Mouse (Mus musculus) liver, embryonic 13.5 days (tissue): Measurements from ENCODE around the gene Kif21a. TPM values are rescaled to one million over a fixed set of nuclear protein-coding genes. Genes with fewer than 3 reads are reported as not detected.

Experiments used
- ATAC-seq: fragments of 200-750 bp; cut with Nextera tagmentation; 2 replicates; pipeline ENCODE4 v1.8.0; 2017; ENCODE audit warnings: low read depth, mild to moderate bottlenecking, moderate number of reproducible peaks, moderate library complexity
- DNase-seq: peaks from one replicate; pipeline ENCODE4 v3.0.0; 2022
- H3K27ac ChIP-seq: fragments of 300-500 bp; sonication (generic); 2 replicates; pipeline ENCODE4 v1.5.1; 2015; ENCODE audit warnings: moderate library complexity, mild to moderate bottlenecking, inconsistent platforms
- H3K27me3 ChIP-seq: fragments of 300-500 bp; sonication (generic); 2 replicates; pipeline ENCODE4 v1.6.1; 2015; ENCODE audit warnings: mild to moderate bottlenecking, inconsistent platforms
- H3K36me3 ChIP-seq: fragments of 300-500 bp; sonication (generic); 2 replicates; pipeline ENCODE4 v1.6.1; 2015; ENCODE audit warnings: mild to moderate bottlenecking, inconsistent platforms
- H3K4me1 ChIP-seq: fragments of 300-500 bp; sonication (generic); replicated peaks from 2 replicates; pipeline ENCODE4 v1.6.1; 2015; ENCODE audit warnings: inconsistent platforms
- H3K4me2 ChIP-seq: fragments of 300-500 bp; sonication (generic); 2 replicates; pipeline ENCODE4 v1.6.1; 2015; ENCODE audit warnings: inconsistent platforms, mild to moderate bottlenecking, moderate library complexity
- H3K4me3 ChIP-seq: fragments of 300-500 bp; sonication (generic); replicated peaks from 2 replicates; pipeline ENCODE4 v1.5.1; 2015; ENCODE audit warnings: mild to moderate bottlenecking, inconsistent platforms
- H3K9ac ChIP-seq: fragments of 300-500 bp; sonication (generic); 2 replicates; pipeline ENCODE4 v1.6.1; 2015; ENCODE audit warnings: mild to moderate bottlenecking, inconsistent platforms
- H3K9me3 ChIP-seq: fragments of 300-500 bp; sonication (generic); replicated peaks from 2 replicates; pipeline ENCODE4 v1.6.1; 2016; ENCODE audit warnings: inconsistent platforms
- WGBS: fragments of 180-500 bp; shearing (Covaris S2); methylation state at CpG from one replicate; pipeline ENCODE4 v1.1.7; 2015; ENCODE audit not compliant: insufficient replicate concordance; 5-methylcytosine and 5-hydroxymethylcytosine counted together
- polyA plus RNA-seq: library from polyadenylated mRNA; unstranded; fragments of >200 nt; fragmentation: Nextera tagmentation; extraction: Ambion mirVana; gene quantifications from 2 replicates; pipeline ENCODE4 v1.2.1, GENCODE M21; 2015

Gene Kif21a
- polyA plus RNA-seq, 1 experiment from 2014 or later, result 1.9 TPM

GRCm38 (mm10) chr15:91048951-91049495, 725 bp downstream of the Kif21a start:
- H3K27ac ChIP-seq, result peak overlapping the region; percentile 69
- DNase-seq (peak; percentile 1), ATAC-seq (peak; percentile 24)
- H3K4me1 ChIP-seq, result peaks cover 13% of the 10 kb centered on the region
- H3K4me2 ChIP-seq, result peak overlapping the region; percentile 87
- peak overlapping the region; percentile 73 for H3K9ac ChIP-seq
- H3K4me3 ChIP-seq, result peak overlapping the region; percentile 67
- peaks cover 20% of the 10 kb centered on the region for H3K27me3 ChIP-seq
- H3K36me3 ChIP-seq, result no peaks in the 10 kb centered on the region
- 2% methylated on average over 40 of the region's 47 CpGs for WGBS
- no peaks in the 10 kb centered on the region for H3K9me3 ChIP-seq

GRCm38 (mm10) chr15:91047627-91048026, 2.1 kb downstream of the Kif21a start:
- H3K9ac ChIP-seq, result no peak overlapping the region
- DNase-seq (no peak), ATAC-seq (no peak)
- no peak overlapping the region for H3K4me2 ChIP-seq
- no peak overlapping the region for H3K4me3 ChIP-seq
- H3K9me3 ChIP-seq, result no peaks in the 10 kb centered on the region
- H3K27me3 ChIP-seq, result peaks cover 20% of the 10 kb centered on the region
- WGBS, result 80% methylated on average over 11 of the region's 11 CpGs
- H3K36me3 ChIP-seq, result no peaks in the 10 kb centered on the region
- H3K4me1 ChIP-seq, result peaks cover 13% of the 10 kb centered on the region
- H3K27ac ChIP-seq, result no peak overlapping the region

- Histone ChIP-seq H3K4me1 (peaks cover 13% of the 10 kb centered on the region), H3K27me3 (peaks cover 20% of the 10 kb centered on the region), H3K9me3 (no peaks in the 10 kb centered on the region), H3K4me2 (no peak overlapping the region), H3K27ac (no peak overlapping the region), H3K9ac (no peak overlapping the region), H3K36me3 (no peaks in the 10 kb centered on the region), H3K4me3 (no peak overlapping the region)
- DNase-seq, result no peak
- peak; percentile 51 for ATAC-seq
- 53% methylated on average over 8 of the region's 8 CpGs for WGBS
Measured at GRCm38 (mm10) chr15:91046506-91046905, 3.2 kb downstream of the Kif21a start.

GRCm38 (mm10) chr15:91043263-91043662, 6.5 kb downstream of the Kif21a start:
- no peaks in the 10 kb centered on the region for H3K9me3 ChIP-seq
- no peaks in the 10 kb centered on the region for H3K36me3 ChIP-seq
- H3K9ac ChIP-seq, result no peak overlapping the region
- H3K4me2 ChIP-seq, result no peak overlapping the region
- ATAC-seq (no peak), DNase-seq (no peak)
- peaks cover 4% of the 10 kb centered on the region; the same call in 1 of the 2 replicates for H3K4me1 ChIP-seq
- no peak overlapping the region for H3K27ac ChIP-seq
- no peak overlapping the region for H3K4me3 ChIP-seq
- no peaks in the 10 kb centered on the region for H3K27me3 ChIP-seq
- 63% methylated on average over 4 of the region's 4 CpGs for WGBS

GRCm38 (mm10) chr15:91038860-91039259, 10.9 kb downstream of the Kif21a start:
- Histone ChIP-seq H3K9ac (no peak overlapping the region), H3K27me3 (no peaks in the 10 kb centered on the region), H3K9me3 (no peaks in the 10 kb centered on the region), H3K4me1 (0 out of 2 replicates have a peak, but pooled peaks cover 3% of the 10 kb centered on the region), H3K36me3 (no peaks in the 10 kb centered on the region), H3K27ac (no peak overlapping the region), H3K4me2 (no peak overlapping the region), H3K4me3 (no peak overlapping the region)
- 60% methylated on average over 5 of the region's 5 CpGs for WGBS
- ATAC-seq, result no peak
- no peak for DNase-seq

- ATAC-seq (no peak), DNase-seq (no peak)
- WGBS, result 68% methylated on average over 4 of the region's 4 CpGs
- Histone ChIP-seq H3K27ac (no peak overlapping the region), H3K4me1 (0 out of 2 replicates have a peak, but pooled peaks cover 3% of the 10 kb centered on the region), H3K27me3 (no peaks in the 10 kb centered on the region), H3K9ac (no peak overlapping the region), H3K36me3 (no peaks in the 10 kb centered on the region), H3K4me2 (no peak overlapping the region), H3K4me3 (no peak overlapping the region), H3K9me3 (no peaks in the 10 kb centered on the region)
Measured at GRCm38 (mm10) chr15:91034090-91034489, 15.7 kb downstream of the Kif21a start.

- ATAC-seq, result no peak
- 75% methylated on average over 6 of the region's 6 CpGs for WGBS
- H3K27ac ChIP-seq, result no peak overlapping the region
Measured at GRCm38 (mm10) chr15:91033529-91033928, 16.2 kb downstream of the Kif21a start.

GRCm38 (mm10) chr15:91028962-91029361, 20.8 kb downstream of the Kif21a start:
- no peak overlapping the region for H3K27ac ChIP-seq
- H3K9ac ChIP-seq, result no peak overlapping the region
- no peaks in the 10 kb centered on the region for H3K9me3 ChIP-seq
- no peak for ATAC-seq
- no peaks in the 10 kb centered on the region for H3K27me3 ChIP-seq
- H3K4me3 ChIP-seq, result no peak overlapping the region
- no peak overlapping the region for H3K4me2 ChIP-seq
- WGBS, result 71% methylated on average over 10 of the region's 10 CpGs
- no peaks in the 10 kb centered on the region for H3K36me3 ChIP-seq
- no peaks in the 10 kb centered on the region for H3K4me1 ChIP-seq
- no peak for DNase-seq

More at GRCm38 (mm10) chr15:91033529-91033928, 16.2 kb downstream of the Kif21a start:
- no peaks in the 10 kb centered on the region for H3K36me3 ChIP-seq
- H3K4me1 ChIP-seq, result 0 out of 2 replicates have a peak, but pooled peaks cover 3% of the 10 kb centered on the region
- H3K4me2 ChIP-seq, result no peak overlapping the region
- no peaks in the 10 kb centered on the region for H3K27me3 ChIP-seq
- DNase-seq, result no peak
- H3K4me3 ChIP-seq, result no peak overlapping the region
- no peak overlapping the region for H3K9ac ChIP-seq
- H3K9me3 ChIP-seq, result no peaks in the 10 kb centered on the region

- no peaks in the 10 kb centered on the region for H3K9me3 ChIP-seq
- H3K27me3 ChIP-seq, result no peaks in the 10 kb centered on the region
- H3K4me1 ChIP-seq, result no peaks in the 10 kb centered on the region
- H3K4me3 ChIP-seq, result no peak overlapping the region
- no peak overlapping the region for H3K27ac ChIP-seq
- WGBS, result 73% methylated on average over 10 of the region's 10 CpGs
- H3K9ac ChIP-seq, result no peak overlapping the region
- DNase-seq, result no peak
- no peaks in the 10 kb centered on the region for H3K36me3 ChIP-seq
- no peak for ATAC-seq
- H3K4me2 ChIP-seq, result no peak overlapping the region
Measured at GRCm38 (mm10) chr15:91028494-91028893, 21.3 kb downstream of the Kif21a start.

- Histone ChIP-seq H3K36me3 (no peaks in the 10 kb centered on the region), H3K4me2 (no peak overlapping the region), H3K4me3 (no peak overlapping the region), H3K27me3 (no peaks in the 10 kb centered on the region), H3K4me1 (no peaks in the 10 kb centered on the region), H3K27ac (no peak overlapping the region), H3K9ac (no peak overlapping the region), H3K9me3 (no peaks in the 10 kb centered on the region)
- ATAC-seq (no peak), DNase-seq (no peak)
- 76% methylated on average over 8 of the region's 8 CpGs for WGBS
Measured at GRCm38 (mm10) chr15:91022276-91022675, 27.5 kb downstream of the Kif21a start.

- Histone ChIP-seq H3K9me3 (no peaks in the 10 kb centered on the region), H3K27ac (no peak overlapping the region), H3K4me2 (no peak overlapping the region), H3K27me3 (no peaks in the 10 kb centered on the region), H3K4me1 (no peaks in the 10 kb centered on the region), H3K4me3 (no peak overlapping the region), H3K9ac (no peak overlapping the region), H3K36me3 (no peaks in the 10 kb centered on the region)
- WGBS, result 53% methylated on average over 3 of the region's 3 CpGs
- ATAC-seq (no peak), DNase-seq (no peak)
Measured at GRCm38 (mm10) chr15:91018861-91019187, 30.9 kb downstream of the Kif21a start.

- WGBS, result 70% methylated on average over 9 of the region's 9 CpGs
- no peak for ATAC-seq
Measured at GRCm38 (mm10) chr15:91018161-91018860, 31.4 kb downstream of the Kif21a start.

More at GRCm38 (mm10) chr15:91018161-91018860, 31.4 kb downstream of the Kif21a start:
- Histone ChIP-seq H3K4me1 (no peaks in the 10 kb centered on the region; the same call in 1 of the 2 replicates), H3K27ac (no peak overlapping the region), H3K9ac (no peak overlapping the region), H3K9me3 (no peaks in the 10 kb centered on the region), H3K36me3 (no peaks in the 10 kb centered on the region), H3K4me3 (no peak overlapping the region), H3K27me3 (no peaks in the 10 kb centered on the region), H3K4me2 (no peak overlapping the region)
- DNase-seq, result no peak
